Mouse (Mus musculus) heart, postnatal 36 days (tissue): ENCODE results near the gene Sec24d. TPM values are rescaled to one million over a fixed set of nuclear protein-coding genes. Genes with fewer than 3 reads are reported as not detected.
"Not testable (repeated sequence)": the region's sequence is repeated elsewhere in the genome, so short reads cannot be mapped to it uniquely, and the experiment has no call there.

Experiments
- DNase-seq, 2 experiments: peaks; one replicate each; pipeline ENCODE4 v3.0.0; 2021 to 2022
- intact Hi-C: fragments of 180-260 bp; cut with DNase I; formaldehyde crosslinking; loops from one replicate; pipeline ENCODE4 v1.15.1; 2025
- total RNA-seq, 2 experiments: library from RNA; stranded (reverse); gene quantifications; 2 replicates each; pipeline ENCODE4 v1.2.3; 2021

Sec24d gene
- total RNA-seq, 2 experiments from 2014 or later, result 31.5 to 40.4 TPM

GRCm38 (mm10) chr3:123385118-123385485 lies 117.8 kb downstream of the Sec24d start:
- DNase-seq, result no peak
- intact Hi-C loops, result loop anchor here (5.0 kb wide), 1 partner anchor 1338 kb away; no protein-coding TSS in a partner anchor

GRCm38 (mm10) chr3:123385486-123386156 lies 118.4 kb downstream of the Sec24d start, which contains the start of gene Mettl14:
Gene Mettl14 (minus strand): TSS chr3:123386108.
- peak; percentile 94 to 96 for DNase-seq
- intact Hi-C loops, result loop anchor here (2.0 to 5.0 kb wide), 2 partner anchors 121 to 1338 kb away; no protein-coding TSS in a partner anchor

GRCm38 (mm10) chr3:123386157-123386780 lies 119.0 kb downstream of the Sec24d start:
- DNase-seq, result not testable (repeated sequence)
- intact Hi-C loops, result loop anchor here (2.0 to 5.0 kb wide), 2 partner anchors 121 to 1339 kb away; no protein-coding TSS in a partner anchor

- no peak for DNase-seq
- intact Hi-C loops, result no loop called here
Observed at GRCm38 (mm10) chr3:123391180-123391579, 123.9 kb downstream of the Sec24d start.

- no peak for DNase-seq
- intact Hi-C loops, result no loop called here
Observed at GRCm38 (mm10) chr3:123395611-123396010, 128.4 kb downstream of the Sec24d start.

GRCm38 (mm10) chr3:123397562-123398481 lies 130.6 kb downstream of the Sec24d start:
- DNase-seq, result no peak
- intact Hi-C loops, result no loop called here

GRCm38 (mm10) chr3:123404945-123405344 lies 137.7 kb downstream of the Sec24d start:
- intact Hi-C loops, result no loop called here
- no peak for DNase-seq

GRCm38 (mm10) chr3:123411821-123412578 lies 144.7 kb downstream of the Sec24d start:
- intact Hi-C loops, result no loop called here
- no peak for DNase-seq

- DNase-seq, result no peak
- intact Hi-C loops, result no loop called here
Observed at GRCm38 (mm10) chr3:123413173-123413572, 145.9 kb downstream of the Sec24d start.

Other genes starting within 250 kb of the Sec24d start
- gene Myoz2, start 232.4 kb upstream of the Sec24d start, total RNA-seq, result 1,000 to 10,000 TPM; 2,084 to 2,239 TPM
- 10 to 100 TPM; 78.2 to 80.5 TPM for gene Synpo2, start 31.3 kb upstream of the Sec24d start, total RNA-seq
- gene Mettl14, start 118.7 kb downstream of the Sec24d start, total RNA-seq, result 10 to 100 TPM; 12.0 to 12.1 TPM
- under 1 TPM; 0.54 to 0.58 TPM for gene Prss12, start 179.5 kb downstream of the Sec24d start, total RNA-seq